Mouse (Mus musculus) right cerebral cortex, postnatal 36 days (tissue): ENCODE data around the gene Plekhg3.

Experiments used
- DNase-seq, 2 experiments: peaks; one replicate each; pipeline ENCODE4 v3.0.0; 2022; ENCODE audit warnings: low spot score in 2 of 2, mixed read lengths in 1 of 2

Gene Plekhg3

GRCm38 (mm10) chr12:76527245-76527881 is 3.3 kb upstream of the Plekhg3 start:
- DNase-seq = no peak

GRCm38 (mm10) chr12:76528766-76529165 is 1.9 kb upstream of the Plekhg3 start:
- DNase-seq = no peak

- no peak for DNase-seq
Observed at GRCm38 (mm10) chr12:76531986-76532925, 1.6 kb downstream of the Plekhg3 start.

GRCm38 (mm10) chr12:76532926-76533376 is 2.3 kb downstream of the Plekhg3 start:
- DNase-seq = no peak

GRCm38 (mm10) chr12:76533377-76534222 is 2.9 kb downstream of the Plekhg3 start:
- DNase-seq = no peak

GRCm38 (mm10) chr12:76534233-76534632 is 3.5 kb downstream of the Plekhg3 start:
- no peak for DNase-seq

GRCm38 (mm10) chr12:76534641-76535283 is 4.1 kb downstream of the Plekhg3 start:
- DNase-seq = no peak

- DNase-seq = peak in 1 of 2 experiments; percentile 22
Observed at GRCm38 (mm10) chr12:76535471-76535900, 4.8 kb downstream of the Plekhg3 start.

GRCm38 (mm10) chr12:76536591-76537153 is 6.0 kb downstream of the Plekhg3 start:
- no peak for DNase-seq

- no peak for DNase-seq
Observed at GRCm38 (mm10) chr12:76537434-76537833, 6.7 kb downstream of the Plekhg3 start.

GRCm38 (mm10) chr12:76540169-76540568 is 9.5 kb downstream of the Plekhg3 start:
- DNase-seq = no peak

- no peak for DNase-seq
Observed at GRCm38 (mm10) chr12:76540701-76541221, 10.1 kb downstream of the Plekhg3 start.

- DNase-seq = no peak
Observed at GRCm38 (mm10) chr12:76541475-76541874, 10.8 kb downstream of the Plekhg3 start.

GRCm38 (mm10) chr12:76541879-76542278 is 11.2 kb downstream of the Plekhg3 start:
- no peak for DNase-seq

- DNase-seq = peak in 1 of 2 experiments; percentile 44
Observed at GRCm38 (mm10) chr12:76545786-76546370, 15.2 kb downstream of the Plekhg3 start.

- DNase-seq = peak in 1 of 2 experiments; percentile 26
Observed at GRCm38 (mm10) chr12:76546383-76547276, 15.9 kb downstream of the Plekhg3 start.

GRCm38 (mm10) chr12:76547409-76548081 is 16.9 kb downstream of the Plekhg3 start:
- DNase-seq = no peak

GRCm38 (mm10) chr12:76548082-76548423 is 17.4 kb downstream of the Plekhg3 start:
- DNase-seq = no peak

GRCm38 (mm10) chr12:76549203-76549602 is 18.5 kb downstream of the Plekhg3 start:
- DNase-seq = no peak
